Mouse (Mus musculus) c-Kit-positive CD71-negative TER-119-negative erythroid progenitor cells, embryonic 14.5 days (primary cell): Measurements from ENCODE around the gene Slc35g2.

Experiments used
- DNase-seq: peaks from one replicate; pipeline ENCODE4 v3.0.0-alpha.2; 2013; ENCODE audit warnings: low read depth

The Slc35g2 gene

DNA sequence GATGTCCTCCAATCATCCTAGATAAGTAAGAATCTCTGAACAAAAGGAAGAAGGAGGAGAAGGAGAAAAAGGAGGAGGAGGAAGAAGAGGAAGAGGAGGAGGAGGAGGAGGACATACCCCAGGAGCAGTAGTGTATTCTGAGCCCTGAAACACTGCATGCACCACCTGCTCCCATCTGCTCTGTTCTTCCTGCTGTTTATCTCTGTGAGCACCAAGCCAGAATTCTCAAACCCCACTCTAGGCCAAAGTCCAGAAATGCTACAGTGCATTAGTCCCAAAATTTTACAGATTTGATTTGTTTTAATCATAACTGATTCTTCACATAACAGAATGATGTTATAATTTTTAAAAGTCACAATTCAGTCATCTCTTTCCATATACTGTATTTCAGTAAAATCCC, 11.9 kb downstream of the Slc35g2 start:
- no peak for DNase-seq

DNA sequence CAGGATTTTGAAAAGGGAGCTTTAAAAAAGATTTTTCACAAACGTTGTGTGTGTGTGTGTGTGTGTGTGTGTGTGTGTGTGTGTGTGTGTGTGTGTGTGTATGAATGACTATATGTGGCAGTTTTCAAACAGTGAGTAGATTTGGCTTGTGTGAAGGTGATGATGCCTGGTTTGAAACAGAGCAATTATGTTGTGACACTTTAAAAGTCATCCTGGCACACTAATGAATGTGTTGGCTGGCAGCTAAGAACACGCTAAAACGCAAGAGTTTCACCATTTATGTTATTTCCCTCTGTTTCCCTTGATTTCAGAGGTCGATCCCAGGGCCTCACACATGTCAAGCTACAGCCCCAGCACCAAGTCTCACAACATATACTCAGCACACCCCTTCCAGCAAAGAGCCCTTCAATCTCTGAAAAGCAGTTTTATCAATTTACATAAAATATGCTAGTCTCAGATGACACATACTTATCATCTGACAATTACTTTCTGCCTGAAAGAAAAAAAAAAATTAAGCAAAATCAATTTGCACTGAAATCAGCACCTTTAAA, 12.8 kb downstream of the Slc35g2 start:
- DNase-seq: no peak

DNA sequence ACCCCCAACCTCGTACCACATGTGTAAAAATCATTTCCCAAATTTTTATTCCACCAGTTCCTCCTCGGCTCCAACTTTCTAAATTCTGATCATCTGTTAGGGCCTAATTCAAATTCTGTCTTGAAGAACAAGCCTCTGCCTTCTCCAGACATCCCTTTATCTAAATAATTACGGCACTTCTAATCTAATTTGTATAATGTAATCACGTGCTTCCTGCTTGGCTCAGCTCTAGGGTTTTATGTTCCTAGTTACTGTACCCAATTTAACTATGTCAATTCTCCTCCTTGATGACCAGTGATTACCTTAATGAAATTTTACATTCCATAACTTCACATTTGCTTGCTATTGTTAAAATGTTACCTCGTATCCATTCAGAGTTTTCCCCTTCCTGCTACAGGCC, 15.2 kb downstream of the Slc35g2 start:
- DNase-seq: no peak

DNA sequence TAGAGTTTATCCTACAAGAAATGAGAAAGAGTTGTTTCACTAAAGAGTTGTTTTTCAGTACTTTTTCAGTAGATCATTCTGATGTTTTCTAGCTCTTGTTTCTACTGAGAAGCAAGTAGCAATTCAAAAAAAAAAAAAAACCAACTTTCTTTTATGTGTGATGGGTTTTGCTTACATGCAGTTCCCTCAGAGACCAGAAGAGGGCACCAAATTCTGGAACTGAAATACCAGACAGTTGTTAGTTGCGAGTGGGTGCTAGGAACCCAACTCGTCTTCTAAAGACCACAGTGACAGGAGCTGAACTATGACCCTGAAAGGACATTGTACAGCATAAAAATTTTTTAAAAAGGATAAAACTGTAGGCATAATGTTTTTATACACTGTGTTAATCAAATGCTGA, 22.6 kb downstream of the Slc35g2 start:
- no peak for DNase-seq

DNA sequence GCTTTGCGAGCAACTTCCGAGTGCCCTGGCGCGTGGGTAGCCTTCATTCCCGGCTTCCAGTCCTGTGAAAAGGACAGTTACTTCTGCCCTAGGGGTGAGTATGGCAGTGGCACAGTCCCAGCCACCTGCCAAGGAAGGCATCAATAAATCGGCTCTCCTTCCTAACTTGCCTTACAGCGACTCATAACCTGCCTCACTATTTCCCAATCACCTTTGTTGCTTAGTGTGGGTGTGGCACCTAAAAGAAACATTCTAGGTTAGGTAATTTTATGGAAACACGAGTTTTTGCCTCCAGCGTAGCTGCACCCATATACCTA, 24.3 kb downstream of the Slc35g2 start:
- no peak for DNase-seq

DNA sequence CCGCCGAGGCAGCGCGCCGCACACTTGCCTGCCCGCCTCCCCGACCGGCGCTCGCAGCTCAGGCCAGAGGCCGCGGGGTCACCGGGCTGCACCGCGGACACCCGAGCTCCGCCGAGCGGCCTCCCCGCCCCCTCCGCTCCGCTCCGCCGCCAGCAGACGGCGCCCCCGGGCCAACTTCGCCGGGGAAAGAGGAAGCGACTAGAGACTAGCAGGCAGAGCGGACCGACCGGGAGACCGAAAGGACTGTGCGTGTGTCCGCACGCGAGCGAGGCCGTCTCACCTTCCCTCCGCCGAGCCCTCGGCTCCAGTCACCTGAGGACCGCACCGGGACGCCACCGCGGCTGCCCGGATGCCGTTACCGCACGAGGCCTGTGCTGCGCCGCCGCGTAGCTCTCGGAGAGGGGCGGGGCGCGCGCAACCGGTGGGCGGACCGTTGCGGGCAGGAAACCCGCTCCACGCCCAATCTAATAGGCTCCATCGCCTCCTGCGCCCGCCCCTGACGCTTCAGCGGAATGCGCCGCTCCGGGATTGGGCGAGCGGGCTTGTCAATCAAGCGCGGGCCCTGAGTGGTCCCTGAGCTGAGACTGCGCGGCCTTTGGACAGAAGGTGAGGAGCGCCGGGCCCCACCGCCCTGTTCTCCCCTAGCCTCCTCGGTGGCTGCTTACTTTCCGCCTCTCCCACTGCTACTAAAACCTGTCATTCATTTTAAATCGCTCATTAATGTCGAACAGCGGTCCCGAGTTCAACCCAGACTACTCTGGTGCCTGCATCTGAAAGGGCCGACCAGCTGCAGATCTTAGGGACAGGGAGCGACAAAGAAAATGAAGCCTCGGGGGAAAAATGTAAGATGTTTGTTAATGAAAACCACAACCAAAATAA, 24.9 kb downstream of the Slc35g2 start, which contains the start of gene Nck1:
TSS of gene Nck1 (minus strand) at position 420 of the 879 bp plus-strand sequence.
- peak; percentile 91 for DNase-seq

DNA sequence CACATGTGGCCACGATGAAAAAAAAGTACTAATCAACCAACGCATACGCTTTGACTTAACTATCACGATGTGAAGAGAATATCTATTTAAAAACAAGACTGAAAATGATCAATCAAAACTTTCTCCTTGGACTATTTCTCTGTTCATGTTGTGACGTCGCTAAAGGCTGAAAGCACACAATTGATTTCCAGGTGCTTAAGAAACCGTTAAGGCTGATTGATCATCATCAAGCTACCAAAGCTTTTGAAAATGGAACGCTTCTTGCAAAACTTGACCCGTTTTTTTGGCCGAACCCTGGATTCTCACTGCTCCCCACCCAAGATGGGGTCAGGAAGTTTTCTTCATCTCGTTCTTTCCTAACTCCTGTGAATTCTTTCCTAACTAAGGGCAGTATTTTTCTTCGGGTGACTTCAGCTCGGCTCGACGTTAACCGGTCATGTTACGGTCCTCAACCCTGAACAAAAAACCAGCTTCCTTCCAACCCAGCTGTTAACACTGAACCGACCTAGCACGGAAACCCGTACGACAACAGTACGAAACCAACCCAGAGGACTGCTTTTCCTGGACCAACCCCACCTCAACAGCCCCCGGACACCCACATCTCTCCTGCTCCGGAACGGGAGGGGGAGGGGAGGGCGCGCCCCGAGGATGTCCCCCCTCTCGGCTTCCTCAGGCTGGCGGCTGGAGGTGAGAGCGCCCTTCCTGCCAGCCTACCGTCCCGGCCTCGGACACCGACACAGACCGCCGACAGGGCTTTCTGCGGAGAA, 25.8 kb downstream of the Slc35g2 start:
- DNase-seq: peak; percentile 14

DNA sequence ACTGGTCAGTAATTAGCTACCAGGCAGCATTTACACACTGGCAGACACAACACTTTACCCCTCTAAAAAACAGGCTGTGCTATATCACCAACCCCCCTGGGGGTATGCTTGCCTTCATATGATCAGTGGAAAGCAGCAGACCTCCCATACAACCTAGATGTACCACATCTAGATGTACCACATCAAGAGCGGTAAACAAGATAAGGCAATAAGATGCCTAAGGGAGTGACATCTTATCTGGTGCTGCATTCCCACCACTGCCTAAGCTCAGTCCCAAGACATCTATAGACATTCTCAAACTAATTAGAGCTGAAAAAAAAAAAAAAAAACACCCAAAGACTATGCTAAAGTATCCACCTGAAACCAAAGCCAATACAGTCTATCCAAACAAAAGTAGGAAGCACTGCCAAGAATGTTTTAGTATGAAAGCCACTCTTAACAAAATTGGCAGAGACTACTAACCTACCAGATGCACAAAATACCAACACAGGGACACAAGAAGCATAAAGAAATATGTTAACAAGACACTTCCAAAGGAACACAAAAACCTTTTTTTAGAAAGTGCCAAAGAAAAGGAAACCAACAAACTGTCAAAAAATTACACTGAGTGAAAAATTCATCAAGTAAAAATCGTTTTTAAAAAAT, 35.1 kb downstream of the Slc35g2 start:
- no peak for DNase-seq

DNA sequence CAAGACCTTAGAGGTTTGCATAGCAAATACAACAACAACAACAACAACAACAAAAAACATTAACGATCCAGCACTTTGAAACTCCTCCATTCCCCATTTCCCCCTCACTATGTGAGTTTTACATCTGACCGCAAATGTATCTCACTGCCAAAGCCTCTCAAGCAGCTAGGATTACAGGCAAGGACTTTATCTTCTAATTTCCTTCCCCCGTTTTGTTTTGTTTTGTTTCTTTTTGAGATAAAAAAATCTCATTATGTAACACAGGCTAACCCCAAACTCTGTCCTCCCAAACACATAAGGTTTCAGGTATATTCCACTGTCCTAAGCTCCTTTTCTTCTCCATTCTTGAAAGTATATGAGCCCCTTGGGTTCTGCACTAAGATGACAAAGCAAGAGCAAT, 36.2 kb downstream of the Slc35g2 start:
- DNase-seq: no peak

DNA sequence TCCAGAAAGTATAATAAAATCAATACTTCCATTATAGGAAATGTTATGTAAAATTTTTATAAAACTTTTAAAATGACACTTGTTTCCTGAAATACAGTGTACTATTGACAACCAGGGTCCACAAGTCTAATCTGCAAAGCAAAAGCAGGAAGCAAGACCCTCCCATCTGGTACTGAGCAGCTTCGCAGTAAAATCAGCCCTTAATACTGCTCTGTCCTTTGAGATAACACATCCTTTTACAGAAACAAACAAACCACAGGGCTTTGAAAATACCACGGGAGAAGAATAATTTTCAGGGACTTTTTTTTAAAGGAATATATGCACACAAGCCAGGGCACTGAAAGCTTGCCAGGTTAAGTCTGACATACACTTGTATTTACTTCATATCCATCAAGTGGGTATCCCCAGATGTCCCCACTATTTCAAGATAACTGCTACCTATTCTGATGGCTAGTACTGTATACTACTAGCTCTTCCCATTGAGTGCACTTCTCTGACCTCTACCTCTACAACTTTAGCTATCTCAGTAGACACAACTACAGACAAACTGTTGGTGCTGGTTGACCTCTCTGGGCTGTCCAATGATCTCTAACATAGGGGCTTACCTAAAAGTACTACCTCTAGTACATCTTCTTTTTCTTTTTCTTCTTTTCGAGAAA, 37.9 kb downstream of the Slc35g2 start:
- DNase-seq: no peak

DNA sequence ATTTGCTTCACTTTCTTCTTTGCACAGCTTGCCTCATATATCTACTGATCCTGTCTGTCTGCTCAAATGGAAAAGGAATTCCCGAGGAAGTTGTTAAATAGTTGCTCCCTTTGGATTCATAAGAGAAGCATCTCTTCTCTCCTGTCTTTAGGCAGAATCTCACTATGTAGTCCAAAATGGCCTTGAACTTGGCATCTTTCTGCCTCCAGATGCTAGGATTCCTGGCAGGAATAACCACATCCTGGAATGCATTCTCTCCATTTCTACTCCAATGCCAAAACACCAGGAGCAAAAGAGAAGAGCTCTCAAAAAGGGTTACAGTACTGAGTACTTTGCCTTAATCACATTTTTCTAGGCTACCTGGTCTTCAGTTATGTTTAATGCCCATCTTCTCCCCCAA, 39.6 kb downstream of the Slc35g2 start:
- no peak for DNase-seq

DNA sequence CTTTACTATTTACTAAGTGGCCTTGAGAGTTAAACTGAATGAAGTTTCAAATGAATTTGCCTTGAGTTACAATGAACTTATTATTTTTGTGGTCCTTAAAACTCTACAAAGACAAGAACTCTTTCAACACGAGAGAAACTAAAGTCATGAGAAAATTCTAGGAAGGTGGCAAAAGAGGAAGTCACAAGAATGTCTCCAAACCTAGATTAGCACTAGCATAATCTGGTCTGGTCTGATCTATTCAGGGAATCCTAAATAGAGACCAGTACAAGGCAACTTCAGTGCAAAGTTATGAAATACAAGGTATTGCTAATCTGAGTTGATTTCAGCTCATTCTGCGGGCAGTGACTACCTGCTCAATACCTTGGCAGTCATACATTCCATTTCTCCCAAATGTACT, 45.7 kb downstream of the Slc35g2 start:
- DNase-seq: no peak

DNA sequence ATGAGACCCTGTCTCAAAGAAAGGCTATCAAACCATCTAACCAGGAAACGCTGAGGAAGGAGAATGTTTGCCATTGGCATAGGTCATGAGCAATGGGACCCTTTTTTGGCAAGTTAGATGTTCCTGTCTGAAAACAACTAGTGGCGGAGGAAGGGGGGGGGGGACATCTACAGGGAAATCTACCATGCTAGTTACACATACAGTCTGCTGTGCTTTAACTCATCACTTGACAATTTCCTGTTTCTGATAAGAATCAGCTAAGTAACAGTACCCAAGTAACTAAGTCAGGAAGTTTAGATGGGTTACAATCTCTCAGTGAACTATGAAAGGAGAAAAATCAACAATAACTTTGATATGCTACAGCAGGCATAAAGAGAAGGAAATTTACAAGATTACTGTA, 48.9 kb downstream of the Slc35g2 start:
- DNase-seq: no peak

DNA sequence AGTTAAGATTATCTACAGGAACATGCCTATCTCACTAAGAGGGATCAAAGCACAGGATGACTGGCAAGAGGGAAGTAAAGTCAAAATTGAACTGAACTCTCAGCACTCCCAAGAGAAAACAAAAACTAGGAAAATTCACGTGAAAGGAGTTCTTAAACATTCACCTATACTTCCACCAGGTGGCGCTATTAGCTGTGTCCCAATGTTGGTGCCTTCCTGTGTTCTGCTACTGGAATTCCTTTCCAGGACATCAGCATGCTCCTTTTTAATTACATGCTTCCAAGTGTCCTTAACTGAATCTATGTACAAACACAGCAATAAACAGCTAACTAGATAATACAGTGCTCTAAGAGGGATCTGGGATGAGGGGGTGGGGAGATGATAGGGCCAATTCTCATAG, 50.3 kb downstream of the Slc35g2 start:
- DNase-seq: peak; percentile 24

DNA sequence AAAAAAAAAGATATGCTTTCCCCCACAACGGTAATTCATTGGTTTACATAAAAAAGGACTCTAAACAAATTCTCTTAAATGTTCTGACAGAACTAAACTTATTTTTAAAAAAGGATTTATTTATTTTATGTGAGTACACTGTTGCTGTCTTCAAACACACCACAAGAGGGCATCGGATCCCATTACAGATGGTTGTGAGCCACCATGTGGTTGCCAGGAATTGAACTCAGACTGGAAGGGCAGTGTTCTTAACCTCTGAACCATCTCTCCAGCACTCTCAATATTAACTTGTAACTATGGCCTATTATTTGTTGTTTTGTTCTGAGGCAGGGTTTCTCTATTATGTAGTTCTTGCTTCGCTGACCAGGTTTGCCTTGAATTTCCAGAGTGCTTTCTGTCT, 50.9 kb downstream of the Slc35g2 start:
- no peak for DNase-seq

DNA sequence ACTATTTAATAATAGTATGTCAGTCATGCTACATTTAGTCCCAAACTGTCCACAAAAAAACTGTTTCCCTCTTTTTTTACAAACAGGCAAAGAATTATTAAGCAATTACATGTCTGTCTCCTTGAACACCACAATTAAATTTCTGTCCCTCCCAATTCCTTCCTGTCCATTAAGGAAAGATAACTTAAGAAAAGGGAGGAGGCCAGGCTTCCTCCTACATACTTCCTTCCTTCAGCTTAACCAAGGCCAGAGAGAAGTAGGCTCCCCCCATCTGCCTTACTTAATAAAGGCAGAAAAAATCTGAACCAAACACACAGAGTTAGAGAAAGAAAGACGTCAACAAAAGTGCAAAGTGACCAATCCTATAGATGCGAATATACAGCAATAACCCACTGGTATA, 63.3 kb downstream of the Slc35g2 start:
- DNase-seq: no peak

DNA sequence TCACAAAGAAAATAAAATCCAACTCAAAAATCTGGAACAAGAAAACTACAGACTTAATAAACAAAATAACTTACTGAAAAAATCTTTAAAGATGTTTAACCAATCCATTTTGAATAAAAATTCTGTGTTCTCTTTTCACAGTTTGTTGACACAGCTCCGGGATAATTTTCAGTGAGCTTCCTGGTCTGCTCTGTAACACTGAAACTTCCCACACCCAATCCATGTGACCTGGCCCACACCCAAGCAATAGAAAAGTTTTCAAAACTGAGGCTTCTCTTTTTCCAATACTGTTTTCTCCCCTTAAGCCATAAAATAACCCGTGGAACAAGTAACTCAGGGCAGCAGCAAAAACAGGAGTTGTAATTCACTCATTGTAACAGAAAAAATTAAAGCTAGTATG, 64.2 kb downstream of the Slc35g2 start:
- no peak for DNase-seq

DNA sequence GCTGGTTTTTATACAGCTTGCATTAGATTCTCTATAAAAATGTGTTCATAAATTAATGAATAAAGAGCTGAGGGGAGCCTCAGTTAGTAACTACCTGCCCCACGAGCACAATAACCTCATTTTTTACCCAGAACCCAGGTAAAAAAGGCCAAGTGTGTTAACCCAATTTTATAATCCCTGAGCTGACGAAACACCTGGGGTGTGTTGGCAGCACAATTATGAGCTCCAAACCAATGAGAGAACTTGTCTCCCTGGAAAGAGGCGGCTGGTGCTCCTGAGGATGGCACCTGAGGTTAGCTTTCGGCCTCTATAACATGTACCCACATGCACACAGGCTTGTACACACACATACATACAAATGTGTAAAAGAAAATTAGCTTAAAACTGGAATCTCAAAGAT, 65.4 kb downstream of the Slc35g2 start:
- DNase-seq: no peak
